Mouse (Mus musculus): ENCODE results near the gene Lpo. TPM values are rescaled to one million over a fixed set of nuclear protein-coding genes. Genes with fewer than 3 reads are reported as not detected.

Gene Lpo
- total RNA-seq, 4 experiments from 2014 or later: 0.40 to 0.91 (median 0.69) TPM

GRCm38 (mm10) chr11:87805448-87805847 is 22.6 kb downstream of the Lpo start:
- no peak for DNase-seq (ENCODE audit: low spot score in 2 of 2)

GRCm38 (mm10) chr11:87802621-87803020 is 25.5 kb downstream of the Lpo start:
- peak; percentile 22 to 37 for DNase-seq (ENCODE audit: low spot score in 2 of 2)

- DNase-seq (ENCODE audit: low spot score in 2 of 2): peak; percentile 23 to 65
Measured at GRCm38 (mm10) chr11:87801711-87802275, 26.3 kb downstream of the Lpo start.

- no peak for DNase-seq (ENCODE audit: low spot score in 2 of 2)
Measured at GRCm38 (mm10) chr11:87793460-87793859, 34.6 kb downstream of the Lpo start, which contains the start of gene Mpo. Gene Mpo (plus strand): TSS chr11:87793581.

- DNase-seq (ENCODE audit: low spot score in 2 of 2): no peak
Measured at GRCm38 (mm10) chr11:87790088-87790487, 38.0 kb downstream of the Lpo start.

- DNase-seq (ENCODE audit: low spot score in 2 of 2): no peak
Measured at GRCm38 (mm10) chr11:87780130-87780529, 48.0 kb downstream of the Lpo start.

- DNase-seq (ENCODE audit: low spot score in 2 of 2): no peak
Measured at GRCm38 (mm10) chr11:87779392-87779791, 48.7 kb downstream of the Lpo start.

GRCm38 (mm10) chr11:87778915-87779314 is 49.2 kb downstream of the Lpo start:
- DNase-seq (ENCODE audit: low spot score in 2 of 2): no peak

- DNase-seq (ENCODE audit: low spot score in 2 of 2): peak in 1 of 2 experiments; percentile 32
Measured at GRCm38 (mm10) chr11:87778100-87778765, 49.9 kb downstream of the Lpo start.

GRCm38 (mm10) chr11:87772354-87772753 is 55.7 kb downstream of the Lpo start:
- no peak for DNase-seq (ENCODE audit: low spot score in 2 of 2)

- peak in 1 of 2 experiments; percentile 47 for DNase-seq (ENCODE audit: low spot score in 2 of 2)
Measured at GRCm38 (mm10) chr11:87770989-87771388, 57.1 kb downstream of the Lpo start.

- no peak for DNase-seq (ENCODE audit: low spot score in 2 of 2)
Measured at GRCm38 (mm10) chr11:87768745-87769144, 59.3 kb downstream of the Lpo start.

GRCm38 (mm10) chr11:87763988-87764876 is 63.9 kb downstream of the Lpo start:
- DNase-seq (ENCODE audit: low spot score in 2 of 2): peak in 1 of 2 experiments; percentile 43

- peak; percentile 72 to 91 for DNase-seq (ENCODE audit: low spot score in 2 of 2)
Measured at GRCm38 (mm10) chr11:87763511-87763987, 64.5 kb downstream of the Lpo start.

GRCm38 (mm10) chr11:87762702-87763385 is 65.2 kb downstream of the Lpo start:
- DNase-seq (ENCODE audit: low spot score in 2 of 2): peak in 1 of 2 experiments; percentile 45

- DNase-seq (ENCODE audit: low spot score in 2 of 2): no peak
Measured at GRCm38 (mm10) chr11:87761806-87762701, 66.0 kb downstream of the Lpo start.

- DNase-seq (ENCODE audit: low spot score in 2 of 2): peak in 1 of 2 experiments; percentile 35
Measured at GRCm38 (mm10) chr11:87761181-87761721, 66.8 kb downstream of the Lpo start.

- peak; percentile 60 to 76 for DNase-seq (ENCODE audit: low spot score in 2 of 2)
Measured at GRCm38 (mm10) chr11:87760301-87761081, 67.6 kb downstream of the Lpo start, which contains the start of gene Tspoap1. Gene Tspoap1 (plus strand): TSS chr11:87760541.

GRCm38 (mm10) chr11:87759609-87760005 is 68.5 kb downstream of the Lpo start:
- DNase-seq (ENCODE audit: low spot score in 2 of 2): peak in 1 of 2 experiments; percentile 57
